Mouse (Mus musculus) brain, adult 10 weeks (tissue): Measurements from ENCODE around the gene G6pdx. TPM values are rescaled to one million over a fixed set of nuclear protein-coding genes. Genes with fewer than 3 reads are reported as not detected.

Experiments used
- polyA plus RNA-seq: library from polyadenylated mRNA; stranded (reverse); fragments of 350-450 nt; fragmentation: Illumina TruSeq; extraction: RNeasy Lipid Tissue Mini Kit (QIAGEN cat#74804); gene quantifications from one replicate; pipeline ENCODE4 v1.2.3, GENCODE M21; 2015; ENCODE audit warnings: low read depth, low replicate concordance

G6pdx gene
- 36.5 TPM for polyA plus RNA-seq

GRCm38 (mm10) chrX:74428826-74429276 lies at the start of gene G6pdx:
Gene G6pdx, minus strand, starts transcription at chrX:74429194.

GRCm38 (mm10) chrX:74392535-74393443 lies 36.2 kb downstream of the G6pdx start, which contains the start of the genes Fam3a and Ikbkg:
Gene Fam3a, minus strand, starts transcription at chrX:74393272.
Gene Ikbkg, plus strand, starts transcription at chrX:74393290.

GRCm38 (mm10) chrX:74372888-74373549 lies 56.0 kb downstream of the G6pdx start, which contains the start of the genes Ubl4a and Slc10a3:
Gene Ubl4a, minus strand, starts transcription at chrX:74373218.
Gene Slc10a3, minus strand, starts transcription at chrX:74373349.

Other genes with a start within 250 kb of the G6pdx start
- 64.8 TPM for gene Flna, start 179.4 kb downstream of the G6pdx start, polyA plus RNA-seq
- 53.9 TPM for gene Emd, start 174.5 kb downstream of the G6pdx start, polyA plus RNA-seq
- 1,047 TPM for gene Rpl10, start 158.4 kb downstream of the G6pdx start, polyA plus RNA-seq
- 66.8 TPM for gene Taz, start 147.3 kb downstream of the G6pdx start, polyA plus RNA-seq
- 3.4 TPM for gene Dnase1l1, start 146.9 kb downstream of the G6pdx start, polyA plus RNA-seq
- 458 TPM for gene Atp6ap1, start 132.1 kb downstream of the G6pdx start, polyA plus RNA-seq
- gene Gdi1, start 124.2 kb downstream of the G6pdx start, polyA plus RNA-seq: 590 TPM
- 37.3 TPM for gene Fam50a, start 116.2 kb downstream of the G6pdx start, polyA plus RNA-seq
- gene Plxna3, start 100.1 kb downstream of the G6pdx start, polyA plus RNA-seq: 19.6 TPM
- 45.8 TPM for gene Lage3, start 75.6 kb downstream of the G6pdx start, polyA plus RNA-seq
- gene Ubl4a, start 56.0 kb downstream of the G6pdx start, polyA plus RNA-seq: 90.0 TPM
- 3.8 TPM for gene Slc10a3, start 55.8 kb downstream of the G6pdx start, polyA plus RNA-seq
- gene Fam3a, start 35.9 kb downstream of the G6pdx start, polyA plus RNA-seq: 23.7 TPM
- 24.7 TPM for gene Ikbkg, start 35.9 kb downstream of the G6pdx start, polyA plus RNA-seq
- not detected for gene Gm6880, start 52.2 kb upstream of the G6pdx start, polyA plus RNA-seq
- gene Olfr1326-ps1, start 145.7 kb upstream of the G6pdx start, polyA plus RNA-seq: not detected
- gene Olfr1325, start 163.5 kb upstream of the G6pdx start, polyA plus RNA-seq: not detected
- 0.16 TPM for gene Gm5640, start 216.4 kb upstream of the G6pdx start, polyA plus RNA-seq